Mouse (Mus musculus): ENCODE data around the gene Pnkd. TPM values are rescaled to one million over a fixed set of nuclear protein-coding genes. Genes with fewer than 3 reads are reported as not detected.
A peak's percentile ranks its signal among the peaks of the same experiment; 100 is the strongest.

The Pnkd gene
- total and polyA plus RNA-seq, 3 experiments: 45.5 to 318 (median 154) TPM

DNA sequence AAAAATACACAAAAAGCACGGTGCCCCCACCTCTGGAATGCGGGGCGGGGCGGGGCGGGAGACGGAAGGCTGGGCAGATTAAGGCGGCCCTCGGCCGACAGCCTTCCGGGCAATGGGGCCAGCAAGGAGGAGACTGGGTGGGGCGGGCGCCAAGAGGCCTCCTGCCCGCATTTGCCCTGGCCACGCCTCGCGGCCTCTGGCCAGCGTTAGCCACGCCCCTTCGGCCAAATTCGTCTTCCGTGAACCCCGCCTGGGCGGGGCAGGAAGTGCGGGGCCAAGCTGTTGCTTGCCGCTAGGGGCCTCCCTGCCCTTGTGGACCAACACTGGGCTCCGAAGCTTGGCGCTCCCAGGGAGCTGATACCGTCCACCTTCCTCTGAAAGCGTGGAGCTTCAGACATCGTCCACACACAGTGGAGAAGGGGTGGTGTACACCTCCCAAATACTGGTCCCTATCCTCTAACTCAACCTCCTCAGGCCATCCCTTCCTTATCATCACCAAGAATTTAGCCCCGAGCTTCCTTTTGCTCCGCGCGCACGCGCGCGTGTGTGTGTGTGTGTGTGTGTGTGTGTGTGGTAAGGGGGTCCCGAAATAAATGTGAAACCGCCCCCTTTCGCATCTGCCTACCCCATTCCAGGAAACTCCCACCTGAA lies 112.7 kb downstream of the Pnkd start (continued):
- TF ChIP-seq ZC3H11A (IDR thresholded peaks at IDR 0.05; ENCODE audit: low read depth, low read length) (no peak), RCOR1 (conservative IDR thresholded peaks at IDR 0.05; ENCODE audit: low read depth, low read length) (no peak), MYC (IDR thresholded peaks at IDR 0.05; ENCODE audit: low read depth, low read length) (0 out of 2 replicates have a peak, but pooled peaks have one; percentile 2), IRF4 (IDR thresholded peaks at IDR 0.05; ENCODE audit: low read depth, low read length) (peak; percentile 8), JUND (conservative IDR thresholded peaks at IDR 0.05; ENCODE audit: low read depth, low read length) (no peak), CHD2 (IDR thresholded peaks at IDR 0.05; ENCODE audit: low read length) (no peak), TBP (conservative IDR thresholded peaks at IDR 0.05; ENCODE audit: low read depth, low read length) (peak; percentile 76; the same call in 1 of the 2 replicates), SIN3A (IDR thresholded peaks at IDR 0.05; ENCODE audit: low read length) (0 out of 2 replicates have a peak, but pooled peaks have one; percentile 29), JUN (IDR thresholded peaks at IDR 0.05; ENCODE audit: insufficient read depth, low read depth, low read length) (no peak), E2F4 (IDR thresholded peaks at IDR 0.05; ENCODE audit: insufficient replicate concordance, low read depth, low read length) (no peak), POLR2AphosphoS2 (IDR thresholded peaks at IDR 0.05; ENCODE audit: low read depth, low read length) (peak; percentile 87), NRF1 (IDR thresholded peaks at IDR 0.05; ENCODE audit: low read depth, low read length) (peak; percentile 82), HCFC1 (IDR thresholded peaks at IDR 0.05; ENCODE audit: low read depth, low read length) (peak; percentile 64), GABPA (IDR thresholded peaks at IDR 0.05; ENCODE audit: insufficient replicate concordance, low read depth, low read length) (no peak), ZKSCAN1 (IDR thresholded peaks at IDR 0.05; ENCODE audit: borderline replicate concordance, low read depth, low read length) (no peak), MEF2A (IDR thresholded peaks at IDR 0.05; ENCODE audit: borderline replicate concordance, low read depth, low read length) (peak; percentile 77; the same call in 1 of the 2 replicates), SMC3 (IDR thresholded peaks at IDR 0.05; ENCODE audit: low read depth, low read length) (peak; percentile 47), MAFK (IDR thresholded peaks at IDR 0.05; ENCODE audit: insufficient replicate concordance, low read length) (no peak)

DNA sequence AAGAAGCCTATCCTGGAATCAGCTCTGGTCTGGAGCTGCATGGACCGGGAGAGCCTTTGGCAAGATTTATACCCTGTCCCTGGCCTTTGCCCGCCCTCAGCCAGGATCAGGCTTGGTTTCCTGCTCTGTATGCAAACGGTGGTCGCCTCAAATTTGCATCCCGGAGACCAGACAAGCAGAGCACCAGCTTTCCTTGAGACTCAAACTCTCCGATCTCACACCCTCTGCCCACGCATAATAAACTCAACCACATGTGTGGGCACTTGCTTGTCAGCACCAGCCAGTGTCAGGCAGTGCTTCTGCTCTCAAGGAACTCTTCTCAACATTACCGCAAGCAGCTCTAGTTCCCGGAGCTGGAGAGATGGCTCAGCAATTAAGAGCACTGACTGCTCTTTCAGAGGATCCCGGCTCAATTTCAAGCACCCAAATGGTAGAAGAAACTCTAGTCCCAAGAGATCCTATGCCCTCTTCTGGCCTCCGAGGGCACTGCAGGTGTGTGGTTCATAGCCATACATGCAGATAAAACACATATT lies 113.3 kb downstream of the Pnkd start:
- Histone ChIP-seq H3K27ac (ENCODE audit: insufficient read depth, low read depth) (peak overlapping the region; percentile 74), H3K4me1 (ENCODE audit: control insufficient read depth in 1 of 2, insufficient read depth in 2 of 2) (peaks cover 2 to 38% of the 10 kb centered on the region in 2 experiments; a peak in 3 of 4 replicates), H3K9me3 (replicated peaks; ENCODE audit: low read length) (no peaks in the 10 kb centered on the region), H3K4me3 (replicated peaks in 1 of 3; ENCODE audit: low read depth in 2 of 3, low read length in 2 of 3, poor library complexity in 1 of 3) (peak overlapping the region; percentile 40 to 57 (median 43)), H3K36me3 (replicated peaks in 1 of 2; ENCODE audit: control insufficient read depth in 1 of 2, insufficient read depth in 1 of 2, low read length in 1 of 2) (peaks cover 19 to 22% of the 10 kb centered on the region in 2 experiments), H3K9ac (ENCODE audit: insufficient read depth, low read depth) (peak overlapping the region; percentile 53), H3K27me3 (replicated peaks) (no peaks in the 10 kb centered on the region), H3K4me2 (ENCODE audit: insufficient read depth, low read depth, poor library complexity, severe bottlenecking) (peak overlapping the region; percentile 18; the same call in 1 of the 2 replicates), H3K79me2 (replicated peaks; ENCODE audit: control insufficient read depth, extremely low read depth, insufficient read depth, poor library complexity, severe bottlenecking) (peaks cover 10% of the 10 kb centered on the region)
- dilution Hi-C loops (cut with MboI; ENCODE audit: extremely low pct_ligation_motif_present, extremely low pct_unique_long_range_greater_than_20kb, low sequenced_read_pairs): no loop called here
- in situ Hi-C loops (cut with MboI; ENCODE audit: low pct_ligation_motif_present, low pct_unique_long_range_greater_than_20kb, low sequenced_read_pairs): loop anchor here (10.0 kb wide), 1 partner anchor 47 kb away; no protein-coding TSS in a partner anchor
- peak; percentile 81 for DNase-seq (ENCODE audit: extremely low read depth)
- TF ChIP-seq KAT2A (IDR thresholded peaks at IDR 0.05; ENCODE audit: insufficient replicate concordance, low read length) (no peak), CTCF (conservative IDR thresholded peaks at IDR 0.05 in 1 of 2, IDR thresholded peaks at IDR 0.05 in 1 of 2; ENCODE audit: low read depth in 2 of 2, low read length in 2 of 2) (peak; percentile 29 to 50), JUN (IDR thresholded peaks at IDR 0.05; ENCODE audit: insufficient read depth, low read depth, low read length) (no peak), E2F4 (IDR thresholded peaks at IDR 0.05; ENCODE audit: insufficient replicate concordance, low read depth, low read length) (no peak), NELFE (IDR thresholded peaks at IDR 0.05; ENCODE audit: low read depth, low read length) (peak; percentile 10; the same call in 1 of the 2 replicates), TCF12 (IDR thresholded peaks at IDR 0.05; ENCODE audit: low read depth, low read length) (no peak; the same call in 1 of the 2 replicates), ZNF384 (IDR thresholded peaks at IDR 0.05; ENCODE audit: low read depth, low read length) (no peak), ZC3H11A (IDR thresholded peaks at IDR 0.05; ENCODE audit: low read depth, low read length) (no peak), MAX (IDR thresholded peaks at IDR 0.05; ENCODE audit: low read length) (no peak), SIN3A (IDR thresholded peaks at IDR 0.05; ENCODE audit: low read length) (0 out of 2 replicates have a peak, but pooled peaks have one; percentile 24), CHD1 (IDR thresholded peaks at IDR 0.05; ENCODE audit: low read depth, low read length) (no peak), NRF1 (IDR thresholded peaks at IDR 0.05; ENCODE audit: low read depth, low read length) (no peak), POLR2A (IDR thresholded peaks at IDR 0.05; ENCODE audit: low read depth, low read length) (no peak; the same call in none of the 2 replicates), PAX5 (IDR thresholded peaks at IDR 0.05; ENCODE audit: low read length) (no peak), EP300 (IDR thresholded peaks at IDR 0.05; ENCODE audit: low read length) (no peak), CHD2 (IDR thresholded peaks at IDR 0.05; ENCODE audit: low read length) (no peak), RCOR1 (conservative IDR thresholded peaks at IDR 0.05; ENCODE audit: low read depth, low read length) (no peak), RAD21 (IDR thresholded peaks at IDR 0.05; ENCODE audit: low read depth, low read length) (peak; percentile 16), MAZ (IDR thresholded peaks at IDR 0.05; ENCODE audit: low read depth, low read length) (no peak), GABPA (IDR thresholded peaks at IDR 0.05; ENCODE audit: insufficient replicate concordance, low read depth, low read length) (no peak), UBTF (IDR thresholded peaks at IDR 0.05; ENCODE audit: low read depth, low read length) (no peak), IRF4 (IDR thresholded peaks at IDR 0.05; ENCODE audit: low read depth, low read length) (no peak; the same call in 1 of the 2 replicates), TBP (conservative IDR thresholded peaks at IDR 0.05; ENCODE audit: low read depth, low read length) (no peak), ELF1 (IDR thresholded peaks at IDR 0.05; ENCODE audit: low read depth, low read length) (no peak), USF1 (IDR thresholded peaks at IDR 0.05; ENCODE audit: low read depth, low read length) (no peak)
